Mouse (Mus musculus) adrenal gland, postnatal 14 days (tissue): ENCODE results near the gene Vtn. TPM values are rescaled to one million over a fixed set of nuclear protein-coding genes. Genes with fewer than 3 reads are reported as not detected.
"Not testable (repeated sequence)": the region's sequence is repeated elsewhere in the genome, so short reads cannot be mapped to it uniquely, and the experiment has no call there.

ENCODE experiments used
- DNase-seq: peaks from one replicate; pipeline ENCODE4 v3.0.0; 2021; ENCODE audit warnings: mixed read lengths
- total RNA-seq: library from RNA; stranded (reverse); gene quantifications from 2 replicates; pipeline ENCODE4 v1.2.3, GENCODE M21; 2021

Vtn gene
- total RNA-seq, 1 experiment from 2014 or later = 283 TPM

- peak; percentile 96 for DNase-seq
Measured at GRCm38 (mm10) chr11:78497544-78498522, 1.1 kb upstream of the Vtn start, which contains the start of gene Sarm1. Sarm1 (minus strand) TSS chr11:78497754.

- no peak for DNase-seq
Measured at GRCm38 (mm10) chr11:78499543-78499942, 652 bp downstream of the Vtn start.

DNA sequence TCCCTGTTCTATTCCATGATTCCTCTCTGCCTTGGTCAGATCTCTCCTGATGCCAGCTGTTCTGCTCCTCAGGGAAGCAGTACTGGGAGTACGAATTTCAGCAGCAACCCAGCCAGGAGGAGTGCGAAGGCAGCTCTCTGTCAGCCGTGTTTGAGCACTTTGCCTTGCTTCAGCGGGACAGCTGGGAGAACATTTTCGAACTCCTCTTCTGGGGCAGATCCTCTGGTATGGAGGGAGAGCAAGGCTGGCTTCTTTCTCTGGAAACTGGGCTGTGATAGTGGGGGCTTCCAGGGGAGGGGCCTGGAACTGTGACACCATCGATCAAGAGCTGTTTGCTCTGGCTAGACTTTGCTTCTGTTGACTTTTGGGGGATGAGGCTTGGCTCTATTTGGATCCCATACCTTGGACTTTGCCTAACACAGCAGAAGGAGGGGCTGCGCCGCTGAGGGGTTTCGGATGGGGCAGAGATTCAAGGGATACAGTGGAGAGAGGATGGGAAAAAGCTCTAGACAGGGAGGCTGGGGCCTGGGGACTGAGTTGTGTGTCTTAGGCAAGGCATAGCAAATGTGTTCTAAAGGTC, 1.8 kb downstream of the Vtn start:
- DNase-seq = no peak

- no peak for DNase-seq
Measured at GRCm38 (mm10) chr11:78501529-78501928, 2.6 kb downstream of the Vtn start.

GRCm38 (mm10) chr11:78502909-78503650, 4.2 kb downstream of the Vtn start, which contains the start of gene Sebox:
Sebox (plus strand) TSS chr11:78503447.
- no peak for DNase-seq

DNA sequence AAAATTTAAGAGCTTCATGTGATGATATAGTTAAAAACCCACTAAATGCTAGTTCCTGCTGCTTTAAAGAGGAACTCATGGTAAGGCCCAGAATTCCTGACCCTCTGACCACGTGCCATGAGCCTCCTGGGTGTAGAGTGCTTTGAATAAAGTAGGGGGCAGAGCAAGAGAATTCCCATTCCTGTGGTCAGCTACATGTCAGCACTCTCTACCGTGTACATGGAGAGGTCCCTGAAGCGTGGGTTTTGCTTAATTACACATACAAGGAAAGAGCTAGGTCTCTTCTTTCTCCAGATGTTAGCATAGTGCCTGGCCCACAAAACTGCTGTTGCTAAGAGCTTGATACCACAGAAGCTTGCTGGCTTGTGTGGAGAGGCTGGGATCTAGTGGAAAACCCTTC, 6.5 kb downstream of the Vtn start:
- DNase-seq = no peak

DNA sequence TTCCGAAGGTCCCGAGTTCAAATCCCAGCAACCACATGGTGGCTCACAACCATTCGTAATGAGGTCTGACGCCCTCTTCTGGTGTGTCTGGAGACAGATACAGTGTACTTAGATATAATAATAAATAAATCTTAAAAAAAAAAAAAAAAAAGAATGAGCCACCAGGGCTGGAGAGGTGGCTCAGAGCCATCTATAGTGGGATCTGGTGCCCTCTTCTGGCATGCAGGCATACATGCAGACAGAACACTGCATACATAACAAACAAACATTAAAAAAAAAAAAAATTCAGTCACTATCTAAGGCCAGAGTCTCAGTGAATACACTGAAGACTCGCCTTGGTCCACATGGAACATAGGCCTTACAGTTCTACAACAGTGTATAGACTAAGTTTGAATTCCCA, 10.3 kb downstream of the Vtn start:
- DNase-seq = peak; percentile 60

- DNase-seq = peak; percentile 96
Measured at GRCm38 (mm10) chr11:78512025-78512957, 13.4 kb downstream of the Vtn start, which contains the start of the genes Tmem199 and Poldip2. Tmem199 (minus strand) TSS chr11:78512172. Poldip2 (plus strand) TSS chr11:78512193.

- DNase-seq = no peak
Measured at GRCm38 (mm10) chr11:78513106-78513790, 14.4 kb downstream of the Vtn start.

GRCm38 (mm10) chr11:78515549-78516325, 16.8 kb downstream of the Vtn start:
- no peak for DNase-seq

DNA sequence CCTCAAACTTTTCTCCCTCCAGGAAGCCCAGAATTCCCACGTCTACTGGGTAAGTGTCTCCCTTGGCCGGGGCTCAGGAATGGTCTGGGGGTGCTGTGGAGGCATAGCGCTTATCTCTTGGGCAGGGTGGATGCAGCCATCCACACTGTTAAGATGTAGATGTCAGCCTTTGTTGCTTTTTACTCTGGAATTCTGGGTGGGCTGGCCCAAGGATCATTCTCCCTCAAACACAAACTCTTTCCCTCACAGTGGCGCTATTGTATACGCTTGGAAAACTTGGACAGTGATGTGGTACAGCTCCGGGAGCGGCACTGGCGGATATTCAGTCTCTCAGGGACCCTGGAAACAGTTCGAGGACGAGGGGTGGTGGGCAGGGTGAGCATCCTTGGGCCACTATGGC, 20.0 kb downstream of the Vtn start:
- no peak for DNase-seq

DNA sequence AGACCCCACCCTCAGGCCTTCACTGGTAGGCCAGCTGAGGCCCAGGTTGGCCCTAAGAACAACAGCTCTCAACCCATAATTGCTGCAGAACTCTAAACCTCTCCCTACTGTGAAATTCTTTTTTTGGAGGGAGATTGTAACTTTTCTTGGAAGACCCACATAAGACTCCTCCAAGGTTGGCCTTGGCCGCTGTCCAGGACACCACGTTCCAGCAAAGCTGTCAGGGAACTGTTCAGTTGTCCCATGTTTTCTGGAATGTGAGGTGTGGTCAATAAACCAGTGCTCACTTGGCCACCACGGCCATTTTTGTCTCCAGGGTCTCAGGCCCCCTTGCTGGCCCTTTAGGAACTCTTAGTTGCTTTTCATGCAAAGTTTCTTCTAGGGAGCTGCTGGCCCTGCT, 23.0 kb downstream of the Vtn start:
- no peak for DNase-seq

DNA sequence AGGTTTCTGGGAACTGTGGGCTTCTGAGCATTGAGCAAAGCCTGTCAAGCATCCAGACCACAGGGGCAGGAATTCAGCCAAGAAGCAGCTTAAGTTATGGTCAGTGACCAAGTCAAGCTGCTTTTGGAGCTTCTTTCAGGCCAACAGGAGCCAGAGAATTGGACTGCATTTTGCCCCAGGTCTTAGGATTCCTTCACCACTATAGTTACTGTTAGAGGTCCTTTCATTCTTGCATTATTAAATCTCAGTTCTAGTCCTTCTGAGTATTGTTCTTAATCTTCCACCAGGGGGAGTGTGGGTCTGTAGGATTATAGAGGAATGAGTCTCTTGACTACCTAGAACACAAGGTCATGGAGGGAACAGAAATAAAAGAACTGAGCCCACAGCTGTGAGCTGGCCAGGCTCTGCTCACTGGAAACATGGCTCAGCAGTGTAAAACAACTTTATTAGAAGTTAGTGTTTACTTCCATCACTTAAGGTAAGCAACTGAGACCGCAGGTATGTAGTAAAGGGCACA, 23.6 kb downstream of the Vtn start:
- no peak for DNase-seq

GRCm38 (mm10) chr11:78523241-78523955, 24.5 kb downstream of the Vtn start:
- no peak for DNase-seq

DNA sequence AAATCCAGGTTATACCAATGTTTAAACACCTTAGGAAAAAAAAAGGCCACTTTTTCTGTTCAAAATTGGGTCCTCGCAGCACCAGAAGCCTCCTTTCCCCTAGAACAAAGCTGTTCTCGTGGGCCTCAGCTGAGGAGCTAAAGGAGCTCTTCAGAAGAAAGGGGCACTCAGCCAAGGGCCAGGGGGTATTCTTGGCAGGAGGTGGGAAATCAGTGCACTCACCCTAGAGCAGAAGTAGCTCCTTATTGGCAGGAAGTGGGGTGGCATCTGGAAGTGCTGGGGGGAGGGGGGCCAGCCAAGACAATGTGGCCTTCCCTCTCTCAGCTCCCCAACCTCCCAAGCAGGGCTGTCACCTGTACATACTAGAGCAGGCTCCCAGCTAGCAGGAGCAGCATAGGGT, 25.9 kb downstream of the Vtn start:
- no peak for DNase-seq

- no peak for DNase-seq
Measured at GRCm38 (mm10) chr11:78528714-78529113, 29.8 kb downstream of the Vtn start.

GRCm38 (mm10) chr11:78530001-78530400, 31.1 kb downstream of the Vtn start:
- no peak for DNase-seq

DNA sequence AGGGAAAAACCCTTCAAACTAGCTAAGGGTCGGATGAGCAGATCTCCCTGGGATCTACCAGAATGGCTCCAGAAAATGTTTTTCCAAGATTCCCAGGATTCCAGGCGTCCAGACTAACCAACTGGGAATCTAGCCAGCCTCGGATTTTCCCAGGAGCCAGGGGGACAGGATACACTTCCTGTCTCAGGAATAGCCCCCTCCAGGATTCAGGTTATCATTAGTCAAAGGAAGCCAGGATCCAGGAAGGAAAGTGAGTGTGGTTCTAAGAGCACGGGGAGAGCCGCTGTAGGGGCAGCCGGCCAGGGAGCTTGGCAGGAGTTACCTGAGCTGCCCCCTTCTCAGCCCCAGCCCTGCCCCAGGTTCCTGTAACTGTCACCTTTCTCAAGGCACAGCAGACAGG, 32.2 kb downstream of the Vtn start:
- DNase-seq = peak; percentile 66

DNA sequence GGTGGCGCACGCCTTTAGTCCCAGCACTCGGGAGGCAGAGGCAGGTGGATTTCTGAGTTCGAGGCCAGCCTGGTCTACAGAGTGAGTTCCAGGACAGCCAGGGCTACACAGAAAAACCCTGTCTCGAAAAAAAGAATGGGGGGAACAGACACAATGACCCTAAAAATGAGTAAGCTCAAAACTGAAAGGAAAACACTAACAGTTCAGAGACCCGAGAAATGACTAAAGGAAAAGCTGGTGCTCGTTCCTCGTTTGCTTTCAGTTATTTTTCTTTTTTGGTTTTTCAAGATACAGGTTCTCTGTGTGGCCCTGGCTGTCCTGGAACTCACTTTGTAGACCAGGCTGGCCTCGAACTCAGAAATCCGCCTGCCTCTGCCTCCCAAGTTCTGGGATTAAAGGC, 32.6 kb downstream of the Vtn start:
- not testable (repeated sequence) for DNase-seq
